Mouse (Mus musculus) C2C12 (cell line): ENCODE data around the gene Serpinf1. TPM values are rescaled to one million over a fixed set of nuclear protein-coding genes. Genes with fewer than 3 reads are reported as not detected.

Experiments
- H3K27me3 ChIP-seq: one replicate; pipeline ENCODE4 v1.6.1; 2011; ENCODE audit not compliant: control insufficient read depth, insufficient read depth, insufficient read length
- H3K36me3 ChIP-seq: one replicate; pipeline ENCODE4 v1.6.1; 2011; ENCODE audit not compliant: control insufficient read depth, insufficient read depth
- H3K4me3 ChIP-seq: one replicate; pipeline ENCODE4 v1.5.1; 2011; ENCODE audit warnings: mild to moderate bottlenecking, control low read depth; ENCODE audit not compliant: poor library complexity, insufficient read depth, severe bottlenecking
- H3K79me2 ChIP-seq: one replicate; pipeline ENCODE4 v1.6.1; 2011; ENCODE audit not compliant: control insufficient read depth, insufficient read depth
- H3K79me3 ChIP-seq: one replicate; pipeline ENCODE4 v1.6.1; 2011; ENCODE audit warnings: low read depth, control low read depth
- H3ac ChIP-seq: one replicate; pipeline ENCODE3; 2011; ENCODE audit warnings: low read depth; ENCODE audit not compliant: control insufficient read depth, insufficient read length
- CEBPB ChIP-seq: IDR thresholded peaks from one replicate; pipeline ENCODE4 v1.6.1; 2011; ENCODE audit warnings: low read depth, mild to moderate bottlenecking, control low read depth, moderate library complexity
- CTCF ChIP-seq: IDR thresholded peaks from one replicate; pipeline ENCODE4 v1.5.1; 2011; ENCODE audit not compliant: control insufficient read depth, insufficient read depth, insufficient read length
- FOSL1 ChIP-seq: IDR thresholded peaks from one replicate; pipeline ENCODE4 v1.8.0; 2011; ENCODE audit warnings: mild to moderate bottlenecking, low read length; ENCODE audit not compliant: poor library complexity, insufficient read depth, severe bottlenecking
- MAX ChIP-seq: IDR thresholded peaks from one replicate; pipeline ENCODE4 v1.6.1; 2011; ENCODE audit warnings: mild to moderate bottlenecking, control low read depth
- MYOD1 ChIP-seq: IDR thresholded peaks from one replicate; pipeline ENCODE4 v1.6.1; 2011; ENCODE audit warnings: low read depth; ENCODE audit not compliant: control insufficient read depth, insufficient read length
- MYOG ChIP-seq: IDR thresholded peaks from one replicate; pipeline ENCODE4 v1.6.1; 2011; ENCODE audit not compliant: control insufficient read depth, insufficient read length; ENCODE audit errors: extremely low read depth
- USF1 ChIP-seq: IDR thresholded peaks from one replicate; pipeline ENCODE4 v1.6.1; 2011; ENCODE audit warnings: low read depth, mild to moderate bottlenecking, control low read depth, moderate library complexity
- polyA plus RNA-seq: library from polyadenylated mRNA; unstranded; fragments of >200 nt; fragmentation: generic; extraction: Trizol; gene quantifications from one replicate; pipeline ENCODE4 v1.2.1, GENCODE M21; 2012; ENCODE audit warnings: missing spikeins

Serpinf1 gene
- polyA plus RNA-seq, 1 experiment = 1,152 TPM

- H3ac ChIP-seq = no peak overlapping the region
- peaks cover 14% of the 10 kb centered on the region for H3K79me3 ChIP-seq
- H3K79me2 ChIP-seq = peaks cover 43% of the 10 kb centered on the region
- TF ChIP-seq MYOD1 (no peak), MYOG (no peak), CEBPB (no peak), MAX (no peak), FOSL1 (no peak), CTCF (no peak), USF1 (no peak)
- H3K4me3 ChIP-seq = no peak overlapping the region
- H3K36me3 ChIP-seq = peaks cover 40% of the 10 kb centered on the region
- H3K27me3 ChIP-seq = no peaks in the 10 kb centered on the region
These were observed 27.2 kb upstream of the Serpinf1 start for GRCm38 (mm10) chr11:75449695-75450094.

- Histone ChIP-seq H3K79me3 (peaks cover 8% of the 10 kb centered on the region), H3K36me3 (peaks cover 48% of the 10 kb centered on the region), H3ac (no peak overlapping the region), H3K4me3 (no peak overlapping the region), H3K27me3 (no peaks in the 10 kb centered on the region), H3K79me2 (peaks cover 36% of the 10 kb centered on the region)
- TF ChIP-seq CEBPB = no peak
- no peak for TF ChIP-seq USF1
- TF ChIP-seq MAX = no peak
- no peak for TF ChIP-seq MYOG
- TF ChIP-seq FOSL1 = no peak
- no peak for TF ChIP-seq CTCF
- TF ChIP-seq MYOD1 = no peak
These were observed 26.1 kb upstream of the Serpinf1 start for GRCm38 (mm10) chr11:75448575-75448974.

GRCm38 (mm10) chr11:75443711-75444110 lies 21.2 kb upstream of the Serpinf1 start:
- no peak overlapping the region for H3K4me3 ChIP-seq
- H3ac ChIP-seq = no peak overlapping the region
- no peaks in the 10 kb centered on the region for H3K79me2 ChIP-seq
- H3K27me3 ChIP-seq = no peaks in the 10 kb centered on the region
- peaks cover 67% of the 10 kb centered on the region for H3K36me3 ChIP-seq
- TF ChIP-seq MYOD1 = no peak
- H3K79me3 ChIP-seq = no peaks in the 10 kb centered on the region

- H3K4me3 ChIP-seq = no peak overlapping the region
- peaks cover 46% of the 10 kb centered on the region for H3K36me3 ChIP-seq
- H3K79me3 ChIP-seq = no peaks in the 10 kb centered on the region
- H3ac ChIP-seq = no peak overlapping the region
- no peak for TF ChIP-seq USF1
- no peak for TF ChIP-seq MYOG
- TF ChIP-seq CTCF = no peak
- TF ChIP-seq CEBPB = no peak
- no peaks in the 10 kb centered on the region for H3K27me3 ChIP-seq
- H3K79me2 ChIP-seq = no peaks in the 10 kb centered on the region
These were observed 19.1 kb upstream of the Serpinf1 start for GRCm38 (mm10) chr11:75441601-75442000.

GRCm38 (mm10) chr11:75441034-75441433 lies 18.5 kb upstream of the Serpinf1 start:
- Histone ChIP-seq H3ac (no peak overlapping the region), H3K79me2 (no peaks in the 10 kb centered on the region), H3K79me3 (no peaks in the 10 kb centered on the region), H3K27me3 (no peaks in the 10 kb centered on the region), H3K36me3 (peaks cover 42% of the 10 kb centered on the region), H3K4me3 (no peak overlapping the region)
- TF ChIP-seq FOSL1 = no peak
- TF ChIP-seq CTCF = no peak
- TF ChIP-seq CEBPB = no peak
- no peak for TF ChIP-seq MYOD1
- TF ChIP-seq USF1 = no peak
- no peak for TF ChIP-seq MYOG

- TF ChIP-seq CTCF (no peak), MYOD1 (no peak), CEBPB (no peak), MAX (no peak)
- H3K4me3 ChIP-seq = no peak overlapping the region
- H3K79me2 ChIP-seq = no peaks in the 10 kb centered on the region
- peaks cover 38% of the 10 kb centered on the region for H3K36me3 ChIP-seq
- H3ac ChIP-seq = no peak overlapping the region
- H3K27me3 ChIP-seq = no peaks in the 10 kb centered on the region
- H3K79me3 ChIP-seq = no peaks in the 10 kb centered on the region
These were observed 17.4 kb upstream of the Serpinf1 start for GRCm38 (mm10) chr11:75439951-75440350.
